Mouse (Mus musculus) cerebellum, postnatal 36 days (tissue): ENCODE measurements at regions not wholly inside any gene's neighbourhood (a gene's known extent, or its start where the extent isn't known, plus 50 kb on each side); places are given as distances from the start of the nearest gene placed in this dataset.

Experiments used
- DNase-seq, 2 experiments: peaks; one replicate each; pipeline ENCODE4 v3.0.0; 2021 to 2022; ENCODE audit warnings: mixed read lengths in 2 of 2

DNA sequence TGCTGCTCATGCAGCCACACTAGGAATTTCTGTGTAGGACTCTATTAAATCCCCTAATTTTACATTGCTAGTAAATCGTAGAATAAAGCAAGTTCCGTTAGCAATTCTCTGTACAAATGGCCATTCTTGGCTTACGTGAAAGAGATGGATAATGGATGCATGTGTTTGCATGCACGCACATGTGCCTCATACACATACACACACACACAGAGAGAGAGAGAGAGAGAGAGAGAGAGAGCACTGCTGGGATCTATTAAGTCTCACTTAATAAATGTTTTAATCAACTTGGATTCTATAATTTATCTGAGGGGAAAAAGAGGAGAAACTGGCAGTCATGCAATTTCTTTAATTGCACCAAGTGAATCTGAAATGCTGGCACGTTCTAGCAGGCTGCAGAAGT is 244.5 kb upstream of the Spred2 start:
- no peak for DNase-seq

DNA sequence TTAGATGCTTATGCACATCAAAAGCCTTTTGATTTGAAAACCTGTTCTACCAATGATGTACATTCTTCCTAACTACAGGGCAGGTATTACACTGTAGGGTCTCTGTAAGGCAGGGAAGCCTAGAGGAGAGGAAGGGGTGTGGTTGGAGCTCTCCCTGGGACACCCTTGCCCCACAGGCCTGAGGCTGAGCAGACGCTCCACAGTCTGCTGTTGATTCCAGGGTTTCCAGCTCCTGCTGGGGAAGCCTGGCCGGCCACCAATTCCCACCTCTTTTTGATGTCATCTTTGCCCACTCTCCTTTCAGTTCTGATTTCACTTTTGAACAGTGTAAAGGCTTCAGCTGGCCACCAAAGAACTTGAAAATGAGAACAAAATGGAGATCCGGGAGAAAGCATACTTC is 223.0 kb upstream of the Spred2 start:
- DNase-seq = no peak

DNA sequence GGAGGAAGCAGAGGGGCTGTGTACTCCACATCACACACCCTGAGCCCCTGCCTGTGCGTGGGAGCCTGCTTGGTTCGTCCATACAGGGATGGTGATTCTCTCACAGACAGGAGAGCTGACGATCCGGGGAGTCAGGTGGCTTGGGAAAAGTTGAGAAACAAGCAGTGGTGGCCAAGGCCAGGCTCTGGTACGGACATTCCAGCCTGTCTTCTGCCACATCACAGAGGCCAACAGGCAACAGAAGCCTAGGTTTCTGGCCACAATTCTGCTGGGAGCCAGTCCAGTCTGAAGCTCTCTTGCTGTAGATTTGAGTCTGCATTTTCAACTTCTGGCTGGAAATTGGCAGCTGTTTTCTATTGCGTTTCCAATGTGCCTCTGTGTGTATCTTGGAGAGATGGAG is 215.4 kb upstream of the Spred2 start:
- DNase-seq = no peak

DNA sequence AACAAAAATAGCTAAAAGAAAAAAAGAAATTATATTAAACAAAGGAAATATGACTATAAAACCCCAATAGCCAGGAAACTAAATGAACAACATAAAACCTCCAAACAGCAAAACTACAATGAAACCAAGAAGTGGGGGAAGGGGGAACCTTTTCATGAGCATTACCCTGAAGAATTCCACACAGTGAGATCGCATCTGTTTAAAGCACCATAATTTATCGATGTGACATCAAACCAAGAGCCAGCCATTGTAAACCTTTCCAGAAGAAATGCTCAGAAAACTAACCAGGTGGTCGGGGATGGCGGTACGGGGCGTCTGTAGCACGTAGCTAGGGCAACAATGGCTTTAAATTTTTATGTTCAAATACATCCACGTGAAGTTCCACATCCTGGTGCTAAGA is 214.8 kb upstream of the Spred2 start:
- DNase-seq = no peak

DNA sequence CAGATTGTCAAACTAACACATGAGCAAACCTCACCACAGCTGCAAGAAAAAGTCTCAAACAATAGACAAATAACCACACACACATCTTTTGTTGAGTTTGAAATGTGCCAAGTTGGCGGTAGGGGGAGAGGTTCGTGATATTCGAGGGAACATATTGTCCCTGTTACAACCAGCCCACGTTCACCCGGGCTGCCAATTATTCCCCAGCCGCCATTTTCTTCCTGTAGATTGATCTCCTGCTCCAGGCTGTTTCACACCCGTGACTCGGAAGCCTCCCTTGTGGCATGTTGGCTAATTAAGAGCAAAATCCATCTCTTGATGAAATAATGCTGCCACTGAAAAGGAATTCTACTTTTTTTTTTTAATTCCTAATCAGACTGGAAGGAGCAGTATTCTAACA is 211.1 kb upstream of the Spred2 start:
- no peak for DNase-seq

DNA sequence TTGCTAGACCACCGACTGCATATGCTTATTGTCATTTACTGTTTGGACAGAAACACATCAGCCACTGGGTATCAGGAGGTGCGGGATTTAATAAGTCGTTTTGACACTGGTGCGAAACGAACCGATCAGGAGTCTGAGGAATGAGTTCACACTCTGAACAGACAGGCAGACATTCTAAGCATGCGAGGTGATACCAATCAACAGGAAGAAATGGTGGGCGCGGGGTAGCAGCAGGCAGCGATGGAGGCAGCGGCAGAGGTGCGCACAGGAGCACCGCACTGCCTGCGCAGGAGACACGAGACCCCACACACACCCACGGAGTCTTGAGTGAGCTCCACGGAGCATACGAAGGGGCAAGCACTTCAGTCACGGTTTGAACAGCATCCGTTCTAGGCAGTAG is 210.6 kb upstream of the Spred2 start:
- DNase-seq = no peak

DNA sequence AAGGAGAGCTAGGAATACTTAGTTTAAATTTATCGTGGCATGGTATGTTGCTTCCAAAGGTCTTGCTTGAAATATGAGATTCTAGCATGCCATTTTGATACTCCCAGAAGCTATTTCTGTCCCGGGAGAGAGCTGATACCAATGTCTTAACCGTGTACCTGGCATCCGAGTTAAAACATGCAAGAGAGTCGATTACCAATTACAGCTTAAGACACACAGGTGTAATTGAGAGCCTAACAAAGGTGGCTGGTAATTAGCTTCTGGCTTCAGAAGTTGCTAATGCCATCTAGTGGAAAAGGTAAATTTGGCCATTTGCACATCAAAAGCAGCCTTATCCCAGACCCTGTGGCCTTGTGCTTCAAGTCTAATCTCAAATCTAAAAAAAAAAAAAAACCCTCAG is 210.0 kb upstream of the Spred2 start:
- no peak for DNase-seq

DNA sequence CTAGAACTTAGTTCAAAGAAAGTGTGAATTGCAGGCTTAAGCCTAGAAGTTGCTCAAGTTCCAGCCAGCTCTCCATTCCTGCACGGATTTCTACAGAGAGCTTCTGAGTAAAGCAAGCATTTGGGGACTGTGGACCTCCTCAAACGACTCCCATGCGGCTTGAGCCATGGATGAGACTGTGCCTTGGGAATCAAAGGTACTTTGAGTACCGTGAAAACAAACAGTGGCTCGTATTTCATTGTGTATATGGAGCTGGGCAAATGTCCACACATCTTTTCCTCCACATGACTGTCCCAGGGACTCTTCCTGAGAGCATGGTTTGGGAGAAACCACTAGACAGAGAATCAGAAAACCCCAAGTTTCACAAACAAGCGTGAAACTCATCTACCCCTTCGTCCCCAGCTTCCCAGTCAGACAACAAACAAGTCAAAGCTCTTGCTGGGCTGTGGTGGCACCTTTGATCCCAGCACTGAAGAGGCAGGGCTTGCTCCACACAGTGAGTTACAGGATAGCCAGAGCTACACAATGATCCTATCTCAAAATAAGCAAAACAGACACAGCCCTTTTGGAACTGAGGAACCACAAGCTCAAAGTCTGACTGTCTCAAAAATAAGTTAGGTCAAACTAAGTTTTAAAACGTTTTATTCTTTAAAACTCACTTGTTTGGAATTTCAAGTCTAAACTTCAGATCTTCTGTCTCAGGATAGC is 209.1 kb upstream of the Spred2 start:
- no peak for DNase-seq

DNA sequence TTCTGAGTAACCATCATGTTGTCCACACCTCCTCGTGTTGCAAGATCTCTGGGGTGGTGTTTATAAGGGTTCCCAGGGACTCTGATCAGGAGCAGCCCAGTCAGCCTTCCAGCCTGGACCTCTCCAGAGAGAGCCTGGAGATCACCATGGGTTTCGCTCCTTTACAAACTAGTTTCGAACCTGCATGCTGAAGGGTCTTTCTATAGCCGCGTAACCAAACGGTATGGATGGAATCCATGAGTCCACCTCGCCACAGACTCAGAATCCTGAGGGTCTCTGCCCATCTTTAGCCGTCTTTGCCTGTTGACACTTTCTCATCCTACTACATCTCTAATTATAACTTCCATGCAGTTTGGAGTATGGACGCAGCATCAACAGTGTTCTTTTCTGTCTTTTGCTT is 206.0 kb upstream of the Spred2 start:
- no peak for DNase-seq

DNA sequence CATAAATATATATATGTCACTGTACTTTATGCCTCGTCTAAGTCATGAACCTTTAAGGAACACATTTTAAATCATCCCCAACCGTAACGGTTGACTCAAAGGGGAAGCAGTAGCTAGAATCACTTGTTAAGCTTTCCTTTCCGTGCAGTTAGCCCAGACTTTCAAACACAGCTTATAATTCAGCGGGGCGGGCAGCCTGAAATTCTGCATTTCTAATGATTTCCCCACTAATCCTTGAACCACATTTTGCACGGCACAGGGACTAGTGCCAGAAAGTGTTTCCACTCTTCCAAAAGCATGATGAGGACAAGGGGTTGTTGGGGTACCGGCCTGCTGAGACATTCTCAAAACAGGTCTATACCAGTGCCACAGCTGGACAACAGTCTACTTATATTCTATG is 195.1 kb upstream of the Spred2 start:
- DNase-seq = no peak

DNA sequence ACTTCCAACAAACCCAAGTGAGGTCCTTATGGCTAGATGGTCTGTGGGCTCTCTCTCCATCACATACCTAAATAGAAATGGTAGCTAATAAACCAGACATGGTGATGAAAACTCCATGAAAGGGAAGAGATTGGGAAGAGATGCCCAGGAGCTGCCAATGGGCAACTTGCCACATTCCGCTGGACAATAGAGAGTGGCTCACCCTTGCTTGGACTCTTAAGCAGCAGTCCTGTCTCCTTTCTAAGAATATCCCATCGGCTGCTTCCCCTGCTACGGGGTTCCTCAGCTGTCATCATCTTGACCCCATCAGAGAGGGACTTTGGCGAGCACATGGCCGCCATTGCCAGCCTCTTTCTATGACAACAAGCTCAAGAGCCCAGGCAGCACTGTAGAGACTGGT is 193.4 kb upstream of the Spred2 start:
- DNase-seq = no peak

DNA sequence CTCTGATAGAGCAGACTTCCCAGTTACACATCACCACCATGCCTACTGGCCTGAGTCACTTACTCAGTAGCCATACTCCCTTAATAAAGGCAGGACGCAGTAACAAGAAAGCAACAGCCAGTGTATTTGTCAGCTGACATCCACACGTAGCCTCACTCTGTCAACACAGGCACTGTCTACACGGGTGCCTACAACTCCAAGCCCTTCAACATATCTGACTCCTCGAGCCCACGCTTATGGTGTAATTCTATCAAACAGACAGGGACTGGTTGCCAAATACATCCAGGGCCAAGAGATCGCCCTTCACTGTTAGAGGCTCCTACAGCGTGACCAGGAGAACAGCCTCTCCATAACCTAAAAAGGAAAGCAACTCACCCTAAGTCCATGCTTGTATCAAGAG is 188.1 kb upstream of the Spred2 start:
- no peak for DNase-seq

DNA sequence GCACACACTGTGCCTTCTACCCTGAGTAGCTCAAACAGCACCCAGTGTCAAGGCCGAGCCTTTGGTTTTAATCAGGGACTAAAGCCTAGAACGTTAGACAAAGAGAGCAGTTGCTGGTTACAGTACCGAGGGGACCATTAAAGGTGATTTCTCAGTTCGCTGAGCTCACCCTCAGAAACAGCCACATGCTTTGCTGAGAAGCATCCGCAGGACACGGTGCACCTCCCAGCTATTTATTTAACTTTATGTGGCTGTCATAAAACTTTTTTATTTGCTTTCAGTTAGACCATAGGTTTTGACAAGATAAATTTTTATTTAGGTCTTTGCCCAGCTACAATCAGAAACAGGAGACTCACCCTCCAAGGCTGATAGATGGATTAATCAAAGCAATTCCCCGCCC is 187.2 kb upstream of the Spred2 start:
- no peak for DNase-seq

DNA sequence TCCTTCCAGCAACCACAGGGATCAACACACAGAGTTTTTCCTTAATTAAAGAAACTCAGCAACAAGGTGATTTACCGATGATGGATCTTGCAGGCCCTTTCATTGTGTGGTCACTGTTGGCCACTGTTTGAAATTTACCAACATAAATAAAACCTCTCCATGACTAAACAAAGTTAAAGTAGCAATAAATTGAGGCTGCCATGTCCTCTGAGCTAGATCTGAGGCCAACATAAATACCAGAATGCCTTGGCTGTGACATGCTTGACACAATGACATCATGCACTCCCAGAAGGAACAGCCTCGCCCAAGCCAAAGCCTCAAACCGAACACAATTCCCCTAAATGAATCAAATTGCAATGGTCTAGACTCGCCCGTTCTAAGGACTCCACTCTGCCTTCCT is 186.8 kb upstream of the Spred2 start:
- DNase-seq = no peak

DNA sequence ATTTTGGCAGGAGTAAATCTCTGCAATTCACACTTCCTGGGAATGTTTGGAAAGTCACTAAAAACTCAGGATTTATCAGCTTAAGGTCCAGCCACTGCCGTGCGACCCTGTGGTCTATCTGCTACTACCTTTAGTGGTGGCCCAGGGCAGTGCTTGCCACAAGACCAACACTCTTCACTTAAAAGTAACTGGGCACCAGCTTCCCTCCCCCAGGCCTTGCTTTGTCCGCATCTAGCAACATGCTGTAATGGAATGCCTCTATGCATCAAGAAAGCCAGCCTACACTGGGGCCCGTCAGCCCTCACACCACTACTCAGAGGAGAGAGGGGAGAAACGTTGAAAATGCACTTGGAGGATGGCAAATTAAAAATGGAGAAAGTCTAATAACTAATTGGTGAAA is 186.4 kb upstream of the Spred2 start:
- DNase-seq = no peak

DNA sequence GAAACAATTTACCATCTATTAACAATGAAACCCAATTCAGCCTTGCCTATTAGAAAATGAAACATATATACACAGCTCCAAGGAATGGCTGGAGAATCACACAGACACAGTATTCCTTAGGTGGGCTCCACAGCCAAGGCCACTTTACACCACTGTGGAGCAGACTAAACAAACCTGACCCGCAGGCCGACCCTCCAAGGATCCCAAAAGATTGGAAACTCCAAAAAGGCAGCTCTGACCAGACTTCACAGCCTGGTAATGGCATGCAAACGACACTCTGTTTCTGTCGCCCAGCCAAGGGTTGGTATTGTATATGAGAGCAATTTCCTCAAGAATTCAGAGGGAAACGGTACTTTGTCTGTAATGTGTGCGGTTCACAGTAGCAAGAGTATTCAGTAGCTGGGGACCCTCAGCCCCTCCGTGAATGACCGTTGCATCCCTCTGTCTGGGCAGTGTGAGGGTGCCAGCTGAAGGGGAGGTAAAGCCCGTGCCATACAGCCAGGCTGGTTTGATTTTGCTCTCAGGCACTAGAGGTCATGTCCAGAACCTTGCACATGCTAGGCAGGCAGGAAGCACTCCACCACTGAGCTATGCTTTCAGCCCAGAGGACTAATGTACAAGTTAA is 184.5 kb upstream of the Spred2 start:
- no peak for DNase-seq

DNA sequence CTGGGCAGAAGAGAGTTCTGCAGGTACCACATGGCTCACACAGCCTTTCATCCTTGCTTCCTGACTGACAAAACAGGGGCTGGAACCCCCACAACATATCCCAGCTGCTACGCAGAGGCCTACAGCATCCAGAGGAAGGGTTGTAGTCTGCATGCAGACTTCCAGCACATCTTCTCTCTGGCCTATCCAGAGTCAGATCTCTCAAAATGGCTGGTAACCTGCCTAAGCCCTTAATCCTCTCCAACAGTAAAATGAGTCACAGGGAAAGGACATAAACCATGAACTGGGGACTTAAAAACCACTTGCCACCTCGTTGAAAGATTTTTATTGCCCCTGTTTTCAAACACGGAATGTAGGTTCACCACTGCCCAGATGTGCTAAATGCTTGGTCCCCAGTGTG is 183.6 kb upstream of the Spred2 start:
- DNase-seq = no peak

DNA sequence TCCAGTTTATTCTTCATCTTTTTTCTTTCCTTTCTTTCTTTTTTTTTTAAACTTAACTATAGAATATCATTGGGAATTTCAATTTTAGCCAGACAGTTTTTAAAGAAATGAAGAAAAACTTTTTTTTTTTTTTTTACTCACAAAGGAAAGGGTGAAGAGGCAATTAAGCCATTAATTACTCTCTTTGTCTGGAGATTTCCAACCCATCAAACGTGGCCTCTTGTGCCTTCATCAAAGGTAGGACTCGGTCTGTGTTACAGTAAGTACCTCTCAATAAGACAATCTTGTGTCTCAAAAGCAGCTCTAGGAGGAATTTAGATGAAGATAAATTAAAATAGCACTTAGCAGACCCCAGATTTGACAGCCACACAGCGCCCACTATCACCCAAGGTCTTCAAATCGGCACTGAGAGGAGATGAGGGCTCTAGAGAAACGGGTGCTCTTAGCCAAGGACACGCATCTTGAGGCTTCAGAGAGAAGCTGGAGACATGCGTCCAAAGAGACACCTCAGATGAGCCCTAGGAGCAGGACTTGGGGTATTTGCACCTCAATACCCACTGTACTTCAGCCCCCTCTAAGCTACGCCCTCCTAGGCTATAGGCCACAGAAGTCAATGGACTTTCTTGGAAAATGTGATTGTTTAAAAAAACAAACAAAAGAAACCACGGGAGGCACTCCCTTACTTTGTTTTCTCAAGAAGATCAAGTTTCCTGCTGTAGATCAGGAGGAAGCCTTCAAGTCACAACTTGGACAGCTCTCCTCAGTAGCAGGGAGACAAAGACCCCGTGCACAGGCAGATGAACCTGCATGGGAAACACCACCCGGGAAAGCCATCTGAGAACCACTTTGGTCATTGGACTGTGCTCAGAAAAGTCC is 176.8 kb upstream of the Spred2 start:
- no peak for DNase-seq

DNA sequence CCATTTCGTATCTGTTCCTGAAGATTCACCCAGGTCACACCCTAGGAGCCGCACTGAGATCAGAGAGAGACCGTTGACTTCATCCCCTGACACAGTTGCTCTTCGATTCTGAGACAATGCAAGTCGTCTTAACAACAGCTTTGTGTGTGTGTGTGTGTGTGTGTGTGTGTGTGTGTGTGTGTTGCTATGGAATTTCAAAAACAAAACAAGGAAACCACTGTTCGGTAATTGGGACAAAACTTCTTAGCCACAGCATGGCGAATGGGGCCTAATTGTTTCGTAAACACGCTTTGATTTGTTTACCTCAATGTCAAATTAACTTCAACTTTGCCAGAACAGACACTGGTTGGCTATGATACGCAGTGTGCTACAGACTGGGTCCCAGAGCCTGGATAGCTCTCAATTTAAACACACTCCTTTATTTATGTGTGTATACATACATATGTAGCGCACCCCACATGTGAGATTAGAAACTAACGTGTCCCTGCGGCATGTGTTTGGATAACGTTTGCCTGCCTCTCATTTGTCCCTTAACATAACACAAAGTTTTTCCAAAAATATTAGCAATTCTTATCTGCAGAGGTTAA is 176.1 kb upstream of the Spred2 start:
- no peak for DNase-seq

DNA sequence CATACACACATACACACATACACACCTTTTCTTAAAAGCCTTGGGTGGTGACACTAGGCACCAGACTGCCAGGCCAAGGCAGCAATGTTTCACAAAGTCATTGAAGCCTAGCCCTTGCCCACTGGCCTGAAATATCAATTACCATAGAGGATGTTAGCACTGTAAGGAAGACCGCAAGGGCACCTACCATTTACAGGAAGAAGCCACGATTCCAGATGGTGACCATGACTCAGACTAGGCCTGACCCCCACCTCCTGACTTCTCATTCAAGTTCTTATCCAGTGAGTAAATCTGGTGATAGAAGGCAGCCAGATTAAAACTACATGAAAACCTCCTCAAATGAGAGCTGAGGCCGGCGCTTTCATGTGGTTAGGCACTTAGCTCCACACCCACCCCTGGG is 165.3 kb upstream of the Spred2 start:
- DNase-seq = no peak

DNA sequence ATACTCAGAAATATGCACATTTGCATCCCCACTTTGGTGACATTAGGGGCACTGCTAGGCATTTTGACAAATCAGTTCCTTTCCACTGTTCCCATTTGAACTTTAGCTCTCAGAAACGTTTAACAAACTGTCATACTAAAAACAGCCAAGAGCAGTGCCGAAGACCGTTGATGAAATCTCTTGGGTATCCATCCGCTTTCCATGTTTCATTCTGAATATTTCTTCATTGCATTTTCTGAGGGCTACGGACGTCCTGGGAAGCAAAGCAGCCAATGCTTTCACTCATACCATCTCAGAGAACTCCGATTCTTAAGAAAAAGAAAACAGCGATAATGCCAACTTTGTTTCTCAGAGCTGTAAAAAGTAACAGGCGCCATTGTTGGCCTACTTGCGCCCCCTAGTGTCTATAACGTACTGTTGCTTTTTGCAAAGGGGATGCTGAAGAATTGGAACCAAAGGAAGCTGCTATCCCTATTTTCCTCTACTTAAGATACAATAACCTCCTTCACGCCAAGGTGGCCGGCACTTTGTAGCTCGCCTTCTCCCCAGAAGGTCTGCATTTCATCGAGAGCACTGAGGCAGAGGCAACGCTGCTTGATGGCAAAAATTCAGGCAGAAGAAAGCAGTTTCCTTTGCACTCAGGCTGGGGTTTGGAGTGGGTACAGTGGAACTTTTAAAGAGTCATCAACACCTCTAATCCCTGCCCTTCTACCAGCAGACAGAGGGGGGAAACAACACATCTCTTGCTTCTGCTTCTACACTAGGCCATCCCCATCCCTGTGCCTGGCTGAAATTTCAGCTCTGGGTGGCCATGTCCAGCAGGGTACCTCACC is 163.1 kb upstream of the Spred2 start:
- peak; percentile 53 to 64 for DNase-seq

DNA sequence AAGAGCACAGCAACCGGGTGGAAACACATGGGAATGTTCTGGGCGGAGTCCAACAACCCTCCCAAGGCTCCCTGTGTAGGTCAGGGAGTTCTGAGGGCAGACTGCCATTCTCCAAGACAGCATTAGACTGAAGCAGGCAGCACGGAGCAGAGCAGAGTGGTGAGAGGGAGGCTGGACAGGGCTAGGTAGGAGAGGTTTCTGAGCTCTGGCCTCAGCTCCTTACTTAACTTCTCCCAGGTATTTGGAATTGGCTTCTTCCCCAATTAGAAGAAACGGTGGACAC is 162.5 kb upstream of the Spred2 start:
- no peak for DNase-seq

DNA sequence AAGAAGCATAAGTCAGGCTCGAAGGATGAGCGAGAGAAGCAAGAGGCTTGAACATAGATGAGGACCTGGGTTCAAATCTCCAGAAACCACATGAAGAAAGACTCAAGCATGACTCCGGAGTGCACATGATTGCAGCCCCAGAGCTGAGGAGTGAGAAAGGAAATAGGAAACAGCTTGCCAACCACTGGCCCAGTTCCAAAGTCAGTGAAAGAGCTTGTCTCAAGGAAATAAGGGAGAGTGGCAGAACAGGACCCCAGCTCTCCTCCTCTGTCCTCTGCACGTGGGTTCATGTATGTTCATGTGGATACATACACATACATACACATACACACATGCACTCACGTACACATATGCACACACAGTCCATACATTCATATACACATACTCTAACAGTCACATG is 156.9 kb upstream of the Spred2 start:
- DNase-seq = no peak
